In genomic region chr17:51179195-51179953, GRCm38 (mm10) we compare ENCODE assay signal across 7 mouse cellular contexts. TPM values are rescaled to one million over a fixed set of nuclear protein-coding genes. Genes with fewer than 3 reads are reported as not detected.
DNase-seq lines count a peak whose midpoint lies in the region; ATAC-seq and TF ChIP-seq lines count a peak whose summit lies in the region.

TSS of gene Tbc1d5 (minus strand) at chr17:51179352.

- peak; percentile 98 for ATAC-seq in intestine, postnatal 0 days
- ATAC-seq in midbrain, embryonic 12.5 days (ENCODE audit: low FRiP score, low read depth): peak; percentile 96

- H3K9ac ChIP-seq in intestine, postnatal 0 days (ENCODE audit: low read depth, low read length): peak within 1 kb of the TSS; percentile 89
- H3K9ac ChIP-seq in midbrain, embryonic 12.5 days (replicated peaks): peak within 1 kb of the TSS; percentile 96

- H3K4me3 ChIP-seq in embryonic facial prominence, embryonic 10.5 days: peak within 1 kb of the TSS; percentile 86
- peak within 1 kb of the TSS; percentile 82 for H3K4me3 ChIP-seq in intestine, postnatal 0 days (ENCODE audit: low read depth, low read length)
- peak within 1 kb of the TSS; percentile 85 for H3K4me3 ChIP-seq in midbrain, embryonic 12.5 days
- H3K4me3 ChIP-seq in small intestine, adult 2 months (ENCODE audit: low read depth, low read length): peak within 1 kb of the TSS; percentile 74

- intact Hi-C loops in left cerebral cortex, postnatal 4 days (cut with DNase I): no loop called here

- TF ChIP-seq POLR2A in small intestine, adult 2 months (IDR thresholded peaks at IDR 0.05; ENCODE audit: low read depth, low read length): peak; percentile 97

- peaks cover 13% of the 10 kb centered on the region for H3K4me1 ChIP-seq in embryonic facial prominence, embryonic 10.5 days
- no peaks in the 10 kb centered on the region for H3K4me1 ChIP-seq in intestine, postnatal 0 days (replicated peaks; ENCODE audit: control insufficient read depth, insufficient read depth, low read length)
- H3K4me1 ChIP-seq in midbrain, embryonic 12.5 days: peaks cover 9% of the 10 kb centered on the region
- H3K4me1 ChIP-seq in small intestine, adult 2 months (ENCODE audit: control insufficient read depth, insufficient read depth, insufficient read length, low read length): peaks cover 2% of the 10 kb centered on the region; the same call in 1 of the 2 replicates

- no peaks in the 10 kb centered on the region for H3K9me3 ChIP-seq in embryonic facial prominence, embryonic 10.5 days
- no peaks in the 10 kb centered on the region for H3K9me3 ChIP-seq in intestine, postnatal 0 days (ENCODE audit: control insufficient read depth)
- H3K9me3 ChIP-seq in midbrain, embryonic 12.5 days: no peaks in the 10 kb centered on the region

- H3K27ac ChIP-seq in embryonic facial prominence, embryonic 10.5 days (replicated peaks): peak within 1 kb of the TSS; percentile 99
- H3K27ac ChIP-seq in intestine, postnatal 0 days (ENCODE audit: low read depth, low read length): peak within 1 kb of the TSS; percentile 100
- peak within 1 kb of the TSS; percentile 99 for H3K27ac ChIP-seq in midbrain, embryonic 12.5 days (replicated peaks)
- peak within 1 kb of the TSS; percentile 92 for H3K27ac ChIP-seq in small intestine, adult 2 months (ENCODE audit: insufficient read depth, low read depth, low read length)

- H3K4me2 ChIP-seq in intestine, postnatal 0 days (replicated peaks; ENCODE audit: low read depth): peak within 1 kb of the TSS; percentile 80
- peak within 1 kb of the TSS; percentile 64 for H3K4me2 ChIP-seq in midbrain, embryonic 12.5 days (replicated peaks)

- no peaks in the 10 kb centered on the region for H3K36me3 ChIP-seq in embryonic facial prominence, embryonic 10.5 days (replicated peaks)
- no peaks in the 10 kb centered on the region for H3K36me3 ChIP-seq in intestine, postnatal 0 days (ENCODE audit: control insufficient read depth, insufficient read depth)
- no peaks in the 10 kb centered on the region for H3K36me3 ChIP-seq in midbrain, embryonic 12.5 days
- no peaks in the 10 kb centered on the region for H3K36me3 ChIP-seq in small intestine, adult 2 months (ENCODE audit: control insufficient read depth, insufficient read depth, low read length)

- peak; percentile 96 for DNase-seq in adrenal gland, postnatal 10 days
- peak; percentile 93 for DNase-seq in embryonic facial prominence, embryonic 10.5 days (ENCODE audit: low spot score)
- DNase-seq in gonadal fat pad, adult 2 months (ENCODE audit: low read depth): peak; percentile 38
- peak; percentile 93 for DNase-seq in left cerebral cortex, postnatal 4 days

- H3K27me3 ChIP-seq in embryonic facial prominence, embryonic 10.5 days (replicated peaks; ENCODE audit: low read depth, poor library complexity, severe bottlenecking): no peaks in the 10 kb centered on the region
- H3K27me3 ChIP-seq in intestine, postnatal 0 days (replicated peaks; ENCODE audit: control insufficient read depth, insufficient read depth, low read length): no peaks in the 10 kb centered on the region
- no peaks in the 10 kb centered on the region for H3K27me3 ChIP-seq in midbrain, embryonic 12.5 days
- H3K27me3 ChIP-seq in small intestine, adult 2 months (ENCODE audit: control insufficient read depth, insufficient read depth, low read length): no peaks in the 10 kb centered on the region

- WGBS in embryonic facial prominence, embryonic 10.5 days: 2% methylated on average over 54 of the region's 54 CpGs
- WGBS in intestine, postnatal 0 days: 3% methylated on average over 50 of the region's 54 CpGs
- WGBS in midbrain, embryonic 12.5 days: 3% methylated on average over 52 of the region's 54 CpGs
- 3% methylated on average over 53 of the region's 54 CpGs for WGBS in small intestine, adult 2 months

- TF ChIP-seq CTCF in intestine, postnatal 0 days (IDR thresholded peaks at IDR 0.05; ENCODE audit: low read depth): 0 out of 2 replicates have a peak, but pooled peaks have one; percentile 5
- no peak for TF ChIP-seq CTCF in small intestine, adult 2 months (IDR thresholded peaks at IDR 0.05; ENCODE audit: extremely low read depth, insufficient read length, insufficient replicate concordance, low read depth, low read length)

RNA-seq across cellular contexts. Expression of gene Tbc1d5, which starts in this region (rescaled TPM):
- 10 to 100 TPM; 15.7 to 24.2 TPM for total RNA-seq in adrenal gland, postnatal 10 days (2021)
- 11.0 and 11.8 TPM in 2 replicates for polyA plus RNA-seq in embryonic facial prominence, embryonic 10.5 days (2016; fragmentation: Nextera tagmentation; extraction: Ambion mirVana)
- 13.0 and 13.1 TPM in 2 replicates for polyA plus RNA-seq in gonadal fat pad, adult 2 months (2012; rRNA removed)
- 4.6 and 5.6 TPM in 2 replicates for polyA plus RNA-seq in intestine, postnatal 0 days (2015; fragmentation: Nextera tagmentation; extraction: Ambion mirVana)
- 10 to 100 TPM; 50.5 to 66.8 TPM for total RNA-seq in left cerebral cortex, postnatal 4 days (2021)
- 11.6 and 13.3 TPM in 2 replicates for polyA plus RNA-seq in midbrain, embryonic 12.5 days (2016; fragmentation: Nextera tagmentation; extraction: Ambion mirVana)
- polyA plus RNA-seq in small intestine, adult 2 months (2012; rRNA removed): 3.5 and 6.1 TPM in 2 replicates

Comparison
In these comparisons a context has a peak if more than half of its experiments do, and no peak if none do; other contexts are left out.
1. Peak in every context shown above with its lines: DNase-seq, ATAC-seq, H3K4me3 ChIP-seq and H3K27ac ChIP-seq.
2. DNase-seq: peak in every context shown above with its lines; median percentile 96 in adrenal gland, postnatal 10 days; 93 in embryonic facial prominence, embryonic 10.5 days; 93 in left cerebral cortex, postnatal 4 days; 38 in gonadal fat pad, adult 2 months.